Mouse (Mus musculus): ENCODE measurements around the gene Magi1. TPM values are rescaled to one million over a fixed set of nuclear protein-coding genes. Genes with fewer than 3 reads are reported as not detected.
A peak's percentile ranks its signal among the peaks of the same experiment; 100 is the strongest.

Gene Magi1
- polyA plus RNA-seq, 1 experiment from 2014 or later, result 39.1 TPM

DNA sequence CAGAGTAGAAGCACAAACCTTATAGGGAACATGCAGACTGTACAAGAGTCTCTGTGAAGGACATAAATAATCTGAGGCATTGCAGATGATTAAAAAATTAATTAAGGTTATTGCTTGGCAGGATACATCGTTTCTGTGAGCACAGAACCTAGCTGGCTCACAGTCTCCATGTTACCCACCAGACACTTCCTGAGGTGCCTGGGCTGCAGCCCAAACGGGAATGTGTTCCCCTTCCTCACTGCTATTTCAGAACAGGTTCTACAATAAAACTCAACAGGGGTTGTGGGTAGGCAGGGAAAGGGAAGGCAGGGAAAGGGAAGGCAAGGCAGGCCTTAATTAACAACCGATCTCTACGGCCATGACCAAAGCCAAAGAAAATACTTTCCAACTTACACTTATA lies 483.3 kb downstream of the Magi1 start:
- Histone ChIP-seq H3K9me3 (replicated peaks) (no peaks in the 10 kb centered on the region), H3K36me3 (ENCODE audit: poor library complexity, severe bottlenecking) (peaks cover 6% of the 10 kb centered on the region; the same call in 1 of the 2 replicates), H3K4me3 (no peak overlapping the region), H3K27ac (no peak overlapping the region), H3K27me3 (no peaks in the 10 kb centered on the region), H3K4me2 (no peak overlapping the region), H3K9ac (no peak overlapping the region), H3K4me1 (peaks cover 20% of the 10 kb centered on the region)
- ATAC-seq, result no peak
- WGBS, result 76% methylated on average over 4 of the region's 4 CpGs

DNA sequence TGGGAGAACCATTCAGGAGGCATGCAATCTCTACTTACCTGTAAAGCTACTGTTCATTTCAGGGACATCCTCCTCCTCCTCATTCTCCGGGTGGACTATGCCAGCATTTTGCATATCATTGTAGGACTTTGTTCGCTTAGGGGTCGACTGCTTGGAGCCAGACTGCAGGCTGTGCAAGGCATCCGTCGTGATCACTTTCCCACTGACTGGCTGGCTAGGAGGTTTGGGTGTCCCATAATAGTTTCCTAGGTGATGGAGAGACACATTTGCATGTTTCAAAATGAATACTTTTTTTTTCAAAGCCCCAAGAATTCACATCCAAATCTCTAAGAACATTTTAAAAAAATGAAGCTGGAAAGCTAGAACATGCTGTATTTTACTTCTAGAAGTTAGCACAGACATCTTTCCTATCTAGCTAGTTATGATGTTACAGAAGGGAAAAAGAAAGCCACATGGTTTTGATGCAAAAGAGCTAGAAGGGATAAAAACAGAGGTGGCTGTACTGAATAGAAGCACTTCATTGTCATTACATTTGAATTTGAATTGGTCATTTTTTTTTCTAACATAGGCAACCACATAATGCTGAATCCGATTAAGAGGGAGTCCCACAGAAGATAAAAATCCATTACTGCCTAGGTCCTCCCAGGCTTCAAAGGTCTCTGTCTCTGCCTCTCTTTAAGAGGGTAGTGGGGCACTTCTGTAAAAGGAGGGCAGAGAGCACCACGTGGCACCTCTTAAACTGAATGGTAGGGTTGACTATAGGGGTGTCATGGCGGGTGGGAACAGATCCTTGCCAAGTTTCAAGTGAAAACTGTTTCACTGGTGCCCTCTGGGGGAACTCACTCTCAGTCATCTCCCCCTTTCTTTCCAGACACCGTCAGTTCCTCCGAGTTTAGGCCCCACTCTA lies 491.2 kb downstream of the Magi1 start:
- Histone ChIP-seq H3K36me3 (ENCODE audit: poor library complexity, severe bottlenecking) (peaks cover 4% of the 10 kb centered on the region; the same call in 1 of the 2 replicates), H3K4me2 (peak overlapping the region; percentile 29), H3K4me1 (peaks cover 23% of the 10 kb centered on the region), H3K27me3 (no peaks in the 10 kb centered on the region), H3K4me3 (peak overlapping the region; percentile 14; the same call in 1 of the 2 replicates), H3K9ac (no peak overlapping the region), H3K9me3 (replicated peaks) (no peaks in the 10 kb centered on the region), H3K27ac (peak overlapping the region; percentile 59)
- peak; percentile 87 for ATAC-seq
- WGBS, result 28% methylated on average over 10 of the region's 10 CpGs

DNA sequence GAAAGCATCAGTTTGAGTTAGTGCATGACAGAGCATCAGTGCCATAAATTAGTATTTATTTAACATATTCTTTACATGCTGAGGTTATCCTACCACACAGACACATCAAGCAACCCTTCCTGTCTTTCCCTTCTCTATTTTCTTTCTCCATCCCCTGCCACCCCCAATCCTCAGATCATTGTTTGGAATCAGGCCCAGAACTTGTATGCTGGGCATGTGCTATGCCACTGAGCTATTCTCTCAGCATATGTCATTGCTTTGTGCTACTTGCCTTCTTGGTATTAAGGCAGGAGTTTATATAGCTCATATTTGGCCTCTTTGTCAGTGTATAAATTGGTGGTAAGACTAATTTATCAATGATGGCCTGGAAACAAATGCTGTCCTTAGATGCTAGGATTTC lies 494.0 kb downstream of the Magi1 start:
- no peak overlapping the region for H3K4me3 ChIP-seq
- H3K9ac ChIP-seq, result no peak overlapping the region
- H3K9me3 ChIP-seq (replicated peaks), result no peaks in the 10 kb centered on the region
- no peak overlapping the region for H3K27ac ChIP-seq
- peaks cover 23% of the 10 kb centered on the region for H3K4me1 ChIP-seq
- no peak overlapping the region for H3K4me2 ChIP-seq
- no peaks in the 10 kb centered on the region; the same call in 1 of the 2 replicates for H3K36me3 ChIP-seq (ENCODE audit: poor library complexity, severe bottlenecking)
- H3K27me3 ChIP-seq, result no peaks in the 10 kb centered on the region
- ATAC-seq, result no peak

DNA sequence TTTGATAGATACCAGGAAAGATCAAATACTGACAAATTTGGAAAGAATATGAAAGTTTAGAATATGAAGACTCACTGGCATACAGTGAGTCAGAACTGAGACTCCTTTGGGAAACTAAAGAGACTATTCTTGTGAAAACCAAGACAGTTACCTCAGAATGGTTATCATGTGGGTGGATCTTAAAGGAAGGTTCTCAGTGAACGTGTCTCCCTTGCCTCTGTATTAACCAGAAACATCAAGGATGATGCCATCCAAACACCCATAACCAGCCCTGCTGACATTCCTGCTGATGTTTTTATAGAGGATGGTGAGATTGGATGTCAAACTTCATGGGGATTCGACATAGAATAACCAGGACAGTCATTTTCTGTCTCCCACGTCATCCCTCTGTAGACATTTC lies 496.7 kb downstream of the Magi1 start:
- no peak overlapping the region for H3K4me2 ChIP-seq
- 94% methylated on average over 3 of the region's 3 CpGs for WGBS
- ATAC-seq, result no peak

DNA sequence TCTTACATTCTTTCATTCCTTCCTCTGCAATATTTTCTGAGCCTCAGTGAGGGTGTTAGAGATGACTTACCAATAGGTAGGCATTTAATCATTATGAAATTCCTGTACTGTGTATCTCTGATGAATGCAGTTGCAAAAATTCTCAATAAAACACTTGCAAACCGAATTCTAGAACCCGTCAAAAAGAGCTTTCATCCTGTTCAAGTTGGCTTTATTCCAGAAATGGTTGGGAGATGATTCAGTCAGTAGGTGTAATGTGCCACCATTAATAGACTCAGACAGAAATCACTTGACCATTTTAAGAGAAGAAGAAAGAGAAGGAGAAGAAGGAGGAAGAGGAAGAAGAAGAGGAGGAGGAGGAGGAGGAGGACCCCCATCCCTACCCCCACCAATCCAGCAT lies 497.5 kb downstream of the Magi1 start:
- Histone ChIP-seq H3K4me3 (no peak overlapping the region), H3K9ac (no peak overlapping the region), H3K4me2 (no peak overlapping the region), H3K27me3 (no peaks in the 10 kb centered on the region), H3K27ac (no peak overlapping the region), H3K36me3 (ENCODE audit: poor library complexity, severe bottlenecking) (peaks cover 4% of the 10 kb centered on the region), H3K9me3 (replicated peaks) (no peaks in the 10 kb centered on the region), H3K4me1 (peaks cover 8% of the 10 kb centered on the region)
- ATAC-seq, result no peak
- WGBS, result 88% methylated on average over 2 of the region's 2 CpGs

More for the DNA sequence above, 496.7 kb downstream of the Magi1 start:
- Histone ChIP-seq H3K9me3 (replicated peaks) (no peaks in the 10 kb centered on the region), H3K4me1 (peaks cover 10% of the 10 kb centered on the region), H3K4me3 (no peak overlapping the region), H3K27me3 (no peaks in the 10 kb centered on the region), H3K36me3 (ENCODE audit: poor library complexity, severe bottlenecking) (peaks cover 4% of the 10 kb centered on the region; the same call in 1 of the 2 replicates), H3K27ac (no peak overlapping the region), H3K9ac (no peak overlapping the region)

DNA sequence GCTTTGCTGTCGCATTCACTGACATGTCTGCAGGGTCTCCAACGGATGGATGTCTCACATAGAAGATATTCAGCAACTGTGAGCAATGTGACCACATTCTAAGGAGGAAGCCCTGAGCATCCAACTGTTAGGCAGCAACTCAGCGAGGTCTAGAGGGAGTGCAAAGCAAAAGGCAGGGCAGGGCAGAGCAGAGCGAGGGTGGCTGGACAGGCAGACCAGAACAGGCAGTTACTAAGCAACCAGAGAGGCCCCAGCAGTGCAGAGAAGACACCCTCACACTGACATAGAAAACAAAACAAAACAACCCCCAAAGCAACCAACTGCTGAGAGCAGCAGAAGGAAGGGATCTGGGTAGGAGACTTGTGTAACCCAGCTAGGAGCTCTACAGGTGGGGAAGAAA lies 512.6 kb downstream of the Magi1 start:
- ATAC-seq, result peak; percentile 52; the same call in 1 of the 2 replicates
- no peaks in the 10 kb centered on the region for H3K27me3 ChIP-seq
- H3K4me3 ChIP-seq, result no peak overlapping the region
- peak overlapping the region; percentile 33; the same call in 1 of the 2 replicates for H3K27ac ChIP-seq
- no peaks in the 10 kb centered on the region; the same call in 1 of the 2 replicates for H3K9me3 ChIP-seq (replicated peaks)
- 25% methylated on average over 4 of the region's 4 CpGs for WGBS
- H3K9ac ChIP-seq, result no peak overlapping the region
- H3K4me1 ChIP-seq, result peaks cover 38% of the 10 kb centered on the region
- no peak overlapping the region for H3K4me2 ChIP-seq
- H3K36me3 ChIP-seq (ENCODE audit: poor library complexity, severe bottlenecking), result peaks cover 20% of the 10 kb centered on the region

DNA sequence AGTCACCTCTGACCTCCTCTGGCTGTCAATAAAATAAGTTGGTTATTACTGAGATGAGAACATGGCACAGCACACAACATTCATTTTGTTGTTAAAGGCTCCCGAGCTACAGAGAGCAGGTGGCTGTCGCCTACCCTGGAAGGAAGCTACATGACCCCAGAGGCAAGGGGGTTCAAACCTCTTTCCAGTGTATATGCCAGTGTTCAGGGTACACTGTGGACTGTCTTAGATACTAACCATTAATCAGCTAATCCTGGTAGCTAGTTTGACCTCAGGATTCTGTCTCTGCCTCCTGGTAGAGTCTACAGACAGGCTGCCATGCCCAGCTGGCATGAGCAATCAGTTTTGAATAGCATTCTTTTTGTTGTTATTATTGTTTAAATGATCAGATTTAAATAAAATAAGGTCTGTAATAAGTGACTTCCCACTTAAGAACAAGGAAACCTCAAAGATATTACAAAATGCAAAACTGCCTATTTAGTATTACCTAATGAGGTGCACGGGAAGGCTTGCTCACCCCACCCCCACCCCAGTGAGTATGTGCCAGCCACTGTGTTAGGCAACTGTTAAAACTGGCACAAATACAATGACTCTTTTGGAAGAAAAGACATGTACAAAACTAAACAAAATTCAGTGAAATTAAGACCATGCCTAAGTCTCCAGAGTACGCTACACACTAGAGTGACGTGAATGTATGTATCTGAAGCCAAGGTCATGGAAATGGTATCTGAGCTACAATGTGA lies 513.3 kb downstream of the Magi1 start:
- H3K36me3 ChIP-seq (ENCODE audit: poor library complexity, severe bottlenecking), result peaks cover 25% of the 10 kb centered on the region
- peak overlapping the region; percentile 36; the same call in 1 of the 2 replicates for H3K27ac ChIP-seq
- H3K27me3 ChIP-seq, result no peaks in the 10 kb centered on the region
- peaks cover 38% of the 10 kb centered on the region for H3K4me1 ChIP-seq
- no peak overlapping the region for H3K4me3 ChIP-seq
- H3K4me2 ChIP-seq, result no peak overlapping the region
- H3K9me3 ChIP-seq (replicated peaks), result no peaks in the 10 kb centered on the region; the same call in 1 of the 2 replicates
- ATAC-seq, result peak; percentile 71
- no peak overlapping the region for H3K9ac ChIP-seq
- 57% methylated on average over 5 of the region's 5 CpGs for WGBS

DNA sequence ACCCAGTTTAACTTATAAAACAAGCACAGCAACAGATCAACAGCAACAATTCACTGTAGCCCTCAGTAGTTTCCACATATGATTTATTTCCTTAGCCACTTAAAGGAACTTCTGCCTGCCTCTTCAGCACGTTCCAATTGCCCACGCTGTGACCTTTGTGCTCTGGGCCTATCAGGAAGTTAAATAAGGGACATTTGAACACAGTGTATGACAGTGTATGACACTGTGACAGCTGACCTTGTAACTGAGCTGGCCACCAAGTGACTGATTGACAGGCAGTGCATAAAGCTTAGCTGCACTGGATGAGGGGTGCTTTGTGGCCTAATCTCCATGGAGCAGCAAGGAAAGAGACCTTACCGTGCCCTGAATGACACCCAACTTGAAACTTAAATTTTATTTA lies 525.6 kb downstream of the Magi1 start:
- Histone ChIP-seq H3K9me3 (replicated peaks) (no peaks in the 10 kb centered on the region), H3K4me3 (no peak overlapping the region), H3K27me3 (no peaks in the 10 kb centered on the region), H3K4me1 (peaks cover 9% of the 10 kb centered on the region), H3K4me2 (no peak overlapping the region), H3K36me3 (ENCODE audit: poor library complexity, severe bottlenecking) (peaks cover 44% of the 10 kb centered on the region), H3K9ac (no peak overlapping the region), H3K27ac (peak overlapping the region; percentile 44; the same call in 1 of the 2 replicates)
- 66% methylated on average over 3 of the region's 3 CpGs for WGBS
- ATAC-seq, result no peak

DNA sequence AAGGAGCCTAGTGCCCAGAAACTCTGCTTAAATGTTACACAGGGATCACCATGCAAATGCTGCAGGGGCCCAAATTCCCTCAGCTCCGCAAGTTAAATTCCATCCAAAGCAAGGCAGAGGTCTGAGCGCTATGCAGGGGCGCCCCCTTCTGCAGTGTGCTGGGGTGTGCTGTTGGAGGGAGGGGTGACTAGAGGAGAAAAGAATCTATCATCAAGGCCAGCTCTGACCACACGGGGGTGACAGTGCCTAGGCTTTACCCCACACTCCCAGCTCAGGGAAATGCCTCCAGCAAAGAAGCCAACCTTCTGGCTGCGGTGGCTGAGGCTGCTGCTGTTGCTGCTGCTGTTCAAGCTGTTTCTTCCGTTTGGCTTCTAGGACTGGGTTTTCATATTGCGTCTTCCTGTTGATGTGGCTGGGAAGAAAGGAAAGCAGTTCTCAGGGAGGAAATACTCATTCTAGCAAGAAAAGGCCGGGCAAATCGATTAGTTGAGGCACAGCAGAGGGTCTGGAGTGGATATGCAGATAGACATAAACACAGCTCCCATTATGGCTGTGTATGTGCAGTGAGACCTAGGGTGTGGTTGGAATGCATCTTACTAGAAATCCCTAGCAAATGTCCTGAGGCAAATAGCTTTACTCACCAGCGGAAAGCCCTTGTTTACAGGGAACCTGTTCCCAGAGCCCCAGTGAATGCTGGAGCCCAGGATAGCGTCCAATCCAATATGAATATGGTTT lies 526.2 kb downstream of the Magi1 start:
- H3K4me1 ChIP-seq, result peaks cover 9% of the 10 kb centered on the region
- H3K36me3 ChIP-seq (ENCODE audit: poor library complexity, severe bottlenecking), result peaks cover 46% of the 10 kb centered on the region
- H3K27me3 ChIP-seq, result no peaks in the 10 kb centered on the region
- peak overlapping the region; percentile 44 for H3K27ac ChIP-seq
- H3K9ac ChIP-seq, result no peak overlapping the region
- WGBS, result 33% methylated on average over 11 of the region's 11 CpGs
- no peaks in the 10 kb centered on the region for H3K9me3 ChIP-seq (replicated peaks)
- ATAC-seq, result peak; percentile 96
- H3K4me3 ChIP-seq, result no peak overlapping the region
- H3K4me2 ChIP-seq, result no peak overlapping the region

DNA sequence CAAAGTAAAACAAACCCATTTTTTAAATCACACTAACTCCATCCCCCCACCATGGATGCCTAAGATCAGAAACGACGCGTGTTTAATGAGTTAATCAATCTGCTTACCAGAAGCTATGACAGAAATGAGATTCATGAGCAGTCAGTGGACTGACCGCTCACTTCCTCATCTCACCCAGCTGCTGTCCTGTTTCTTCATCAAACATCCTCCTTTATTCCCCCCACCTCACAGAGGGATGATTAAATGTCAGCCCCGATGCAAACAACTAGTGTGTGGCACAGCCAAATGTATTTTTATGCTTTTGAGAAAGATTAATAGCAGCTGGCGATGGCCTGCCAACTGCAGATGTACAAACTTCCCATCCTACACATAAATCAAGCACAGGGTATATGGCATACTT lies 540.6 kb downstream of the Magi1 start:
- Histone ChIP-seq H3K27ac (no peak overlapping the region), H3K36me3 (ENCODE audit: poor library complexity, severe bottlenecking) (peaks cover 66% of the 10 kb centered on the region), H3K4me2 (no peak overlapping the region), H3K27me3 (no peaks in the 10 kb centered on the region), H3K4me3 (no peak overlapping the region), H3K9ac (no peak overlapping the region), H3K4me1 (peaks cover 18% of the 10 kb centered on the region), H3K9me3 (replicated peaks) (no peaks in the 10 kb centered on the region)
- WGBS, result 82% methylated on average over 6 of the region's 6 CpGs
- no peak for ATAC-seq

DNA sequence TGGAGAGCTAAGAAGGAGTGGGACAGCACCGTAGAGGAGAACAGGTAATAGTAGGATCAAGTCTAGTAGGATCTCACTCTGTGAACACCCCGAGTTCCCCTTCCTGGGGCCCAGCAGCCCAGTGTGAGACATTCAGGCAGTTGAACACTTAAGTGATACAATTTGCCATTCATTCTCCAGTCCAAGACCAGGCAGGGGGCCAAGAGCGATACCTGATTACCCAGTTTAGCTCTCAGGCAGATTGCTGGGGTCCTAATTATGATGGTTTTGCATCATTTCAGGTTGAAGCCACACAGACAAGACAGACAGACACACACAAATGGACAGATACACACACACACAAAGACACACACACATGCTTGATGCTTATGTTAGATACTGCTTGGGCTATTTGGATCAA lies 543.9 kb downstream of the Magi1 start:
- Histone ChIP-seq H3K9ac (no peak overlapping the region), H3K9me3 (replicated peaks) (no peaks in the 10 kb centered on the region), H3K4me1 (peaks cover 26% of the 10 kb centered on the region), H3K36me3 (ENCODE audit: poor library complexity, severe bottlenecking) (peaks cover 39% of the 10 kb centered on the region), H3K4me2 (no peak overlapping the region), H3K27me3 (no peaks in the 10 kb centered on the region), H3K27ac (no peak overlapping the region), H3K4me3 (no peak overlapping the region)
- WGBS, result 61% methylated on average over 3 of the region's 3 CpGs
- ATAC-seq, result no peak

Measured in forebrain, embryonic 13.5 days (tissue).